Mouse (Mus musculus) embryonic fibroblast, embryonic 13.5 days (primary cell): ENCODE results near the gene Zfp597.

Experiments used
- CTCF ChIP-seq: IDR thresholded peaks from 2 replicates; pipeline ENCODE4 v1.5.1; 2011; ENCODE audit warnings: mild to moderate bottlenecking, control low read depth, low read length, moderate library complexity, borderline replicate concordance; ENCODE audit not compliant: insufficient read depth
- POLR2A ChIP-seq: IDR thresholded peaks from 2 replicates; pipeline ENCODE4 v1.6.1; 2011; ENCODE audit warnings: low read depth, mild to moderate bottlenecking, control low read depth, low read length, moderate library complexity

DNA sequence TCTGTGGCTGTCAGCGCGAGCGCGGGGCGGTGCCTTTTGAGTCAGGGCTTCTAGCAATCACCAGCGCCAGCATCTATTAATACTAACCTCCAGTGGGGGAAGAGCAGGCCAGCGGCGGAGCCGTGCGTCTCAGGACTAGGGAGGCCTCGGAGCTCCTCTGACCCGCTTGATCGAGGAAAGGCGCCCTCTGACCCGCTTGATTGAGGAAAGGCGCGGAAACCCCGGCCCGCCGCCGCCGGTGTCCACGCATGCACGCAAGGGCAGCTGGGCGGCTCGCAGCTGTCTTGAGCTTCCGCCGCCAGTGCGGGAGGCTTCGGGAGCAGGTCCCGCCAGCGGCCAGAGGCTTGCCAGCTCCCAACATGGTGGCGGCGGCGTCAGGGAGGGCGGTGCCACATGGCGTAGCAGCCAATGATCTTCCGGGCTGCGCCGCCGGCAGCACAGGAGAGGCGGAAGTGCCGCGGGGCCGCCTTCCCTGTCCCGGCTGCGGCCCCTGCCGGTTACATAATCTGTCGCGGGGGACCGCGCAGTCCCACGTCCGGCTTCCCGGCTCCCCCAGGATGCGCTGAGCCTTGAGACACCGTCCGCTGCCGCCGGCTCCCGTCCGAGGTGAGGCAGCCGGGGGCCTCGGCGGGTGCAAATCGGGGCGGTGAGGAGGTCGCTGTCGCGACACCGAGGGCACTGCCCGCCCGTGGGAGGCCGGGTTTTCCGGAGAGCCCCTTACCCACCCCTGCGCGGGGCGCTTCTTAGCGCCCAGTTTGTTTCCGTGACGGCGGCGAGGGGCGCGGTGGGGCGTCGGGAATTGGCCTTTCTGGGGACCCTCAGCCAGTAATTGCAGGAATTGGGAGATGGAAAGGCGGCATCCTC, at the start of gene Zfp597, which contains the start of gene Gm20695:
- TF ChIP-seq POLR2A, result peak; percentile 43; the same call in 1 of the 2 replicates
- no peak for TF ChIP-seq CTCF
